Mouse (Mus musculus) hindbrain, embryonic 13.5 days (tissue): ENCODE results near the gene Slc35e3. TPM values are rescaled to one million over a fixed set of nuclear protein-coding genes. Genes with fewer than 3 reads are reported as not detected.

Experiments used
- ATAC-seq: fragments of 200-750 bp; cut with Nextera tagmentation; 2 replicates; pipeline ENCODE4 v1.8.0; 2017; ENCODE audit warnings: moderate TSS enrichment; ENCODE audit not compliant: low FRiP score
- H3K27ac ChIP-seq: fragments of 300-500 bp; sonication (generic); 2 replicates; pipeline ENCODE4 v1.5.1; 2015; ENCODE audit warnings: inconsistent platforms, mild to moderate bottlenecking, moderate library complexity
- H3K27me3 ChIP-seq: fragments of 300-500 bp; sonication (generic); 2 replicates; pipeline ENCODE4 v1.6.1; 2015; ENCODE audit warnings: mild to moderate bottlenecking, inconsistent platforms
- H3K36me3 ChIP-seq: fragments of 300-500 bp; sonication (generic); 2 replicates; pipeline ENCODE4 v1.6.1; 2015; ENCODE audit warnings: mild to moderate bottlenecking, inconsistent platforms
- H3K4me1 ChIP-seq: fragments of 300-500 bp; sonication (generic); replicated peaks from 2 replicates; pipeline ENCODE4 v1.6.1; 2015; ENCODE audit warnings: inconsistent platforms
- H3K4me2 ChIP-seq: fragments of 300-500 bp; sonication (generic); 2 replicates; pipeline ENCODE4 v1.6.1; 2015; ENCODE audit warnings: inconsistent platforms, mild to moderate bottlenecking, moderate library complexity
- H3K4me3 ChIP-seq: fragments of 300-500 bp; sonication (generic); 2 replicates; pipeline ENCODE4 v1.5.1; 2015; ENCODE audit warnings: mild to moderate bottlenecking, inconsistent platforms
- H3K9ac ChIP-seq: fragments of 300-500 bp; sonication (generic); 2 replicates; pipeline ENCODE4 v1.6.1; 2015; ENCODE audit warnings: mild to moderate bottlenecking, inconsistent platforms
- H3K9me3 ChIP-seq: fragments of 300-500 bp; sonication (generic); 2 replicates; pipeline ENCODE4 v1.6.1; 2016; ENCODE audit warnings: inconsistent platforms
- WGBS: fragments of 180-500 bp; shearing (Covaris S2); methylation state at CpG from one replicate; pipeline ENCODE4 v1.1.7; 2015; 5-methylcytosine and 5-hydroxymethylcytosine counted together
- polyA plus RNA-seq: library from polyadenylated mRNA; unstranded; fragments of >200 nt; fragmentation: Nextera tagmentation; extraction: Ambion mirVana; gene quantifications from 2 replicates; pipeline ENCODE4 v1.2.1, GENCODE M21; 2015

Gene Slc35e3
- polyA plus RNA-seq, 1 experiment from 2014 or later, result 31.1 TPM

DNA sequence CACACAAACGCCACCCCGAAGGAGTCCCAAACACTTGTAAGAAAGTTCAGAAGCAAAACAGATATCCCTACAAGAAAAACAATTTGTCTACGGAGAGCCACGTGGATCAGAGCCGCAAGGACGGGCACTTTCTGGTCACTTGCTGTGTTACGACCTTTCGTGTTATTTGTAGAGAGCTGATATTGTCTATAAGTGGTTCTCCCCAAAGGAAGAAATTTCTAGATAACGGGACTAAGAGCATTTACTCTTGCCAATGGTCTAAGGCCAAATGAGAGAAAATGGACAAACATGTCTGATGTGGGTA, 62.5 kb downstream of the Slc35e3 start:
- Histone ChIP-seq H3K9ac (no peak overlapping the region), H3K4me2 (no peak overlapping the region), H3K9me3 (no peaks in the 10 kb centered on the region), H3K27ac (no peak overlapping the region), H3K27me3 (no peaks in the 10 kb centered on the region), H3K4me1 (no peaks in the 10 kb centered on the region), H3K4me3 (no peak overlapping the region), H3K36me3 (peaks cover 14% of the 10 kb centered on the region)
- no peak for ATAC-seq
- WGBS, result 93% methylated on average over 9 of the region's 9 CpGs

Other genes starting within 250 kb of the Slc35e3 start
- gene Cpm, start 116.9 kb downstream of the Slc35e3 start, polyA plus RNA-seq, result 3.1 and 3.7 TPM in 2 replicates
- 53.6 and 56.5 TPM in 2 replicates for gene Mdm2, start 35.6 kb downstream of the Slc35e3 start, polyA plus RNA-seq
- 41.7 and 42.5 TPM in 2 replicates for gene Nup107, start 46.3 kb upstream of the Slc35e3 start, polyA plus RNA-seq
- 158 and 159 TPM in 2 replicates for gene Rap1b, start 99.7 kb upstream of the Slc35e3 start, polyA plus RNA-seq